Mouse (Mus musculus) lung, adult 2 months (tissue): ENCODE measurements around the gene Rnase13.

Experiments
- CTCF ChIP-seq: fragments of 200-500 bp; IDR thresholded peaks from 2 replicates; pipeline ENCODE4 v1.5.1; 2011; ENCODE audit warnings: mild to moderate bottlenecking, low read length, control low read depth; ENCODE audit not compliant: insufficient read depth
- POLR2A ChIP-seq: fragments of 200-500 bp; IDR thresholded peaks from 2 replicates; pipeline ENCODE4 v1.6.1; 2011; ENCODE audit warnings: low read depth, mild to moderate bottlenecking, control low read depth, low read length, borderline replicate concordance; ENCODE audit errors: extremely low read depth

GRCm38 (mm10) chr14:51895071-51895470 is 27.5 kb downstream of the Rnase13 start:
- TF ChIP-seq POLR2A (no peak), CTCF (no peak)
